Mouse (Mus musculus) bone marrow, adult 2 months (tissue): Measurements from ENCODE around the gene Efhd1. TPM values are rescaled to one million over a fixed set of nuclear protein-coding genes. Genes with fewer than 3 reads are reported as not detected.
A peak's percentile ranks its signal among the peaks of the same experiment; 100 is the strongest.

ENCODE experiments used
- H3K27ac ChIP-seq: fragments of 200-500 bp; 2 replicates; pipeline ENCODE4 v1.5.1; 2012; ENCODE audit warnings: low read depth, mild to moderate bottlenecking, control low read depth, inconsistent platforms, low read length; ENCODE audit not compliant: control insufficient read depth, poor library complexity, insufficient read depth
- H3K4me1 ChIP-seq: fragments of 200-500 bp; 2 replicates; pipeline ENCODE4 v1.6.1; 2011; ENCODE audit warnings: low read length; ENCODE audit not compliant: control insufficient read depth, insufficient read depth
- H3K4me3 ChIP-seq: fragments of 200-500 bp; replicated peaks from 2 replicates; pipeline ENCODE3; 2011; ENCODE audit warnings: mild to moderate bottlenecking, low read depth, low read length, control low read depth; ENCODE audit not compliant: control insufficient read depth
- CTCF ChIP-seq: fragments of 200-500 bp; IDR thresholded peaks from 2 replicates; pipeline ENCODE4 v1.5.1; 2011; ENCODE audit warnings: low read length, control low read depth; ENCODE audit not compliant: control insufficient read depth, insufficient read depth
- POLR2A ChIP-seq: fragments of 200-500 bp; IDR thresholded peaks from 2 replicates; pipeline ENCODE4 v1.6.1; 2011; ENCODE audit warnings: low read depth, mild to moderate bottlenecking, control low read depth, low read length, borderline replicate concordance; ENCODE audit not compliant: control insufficient read depth
- WGBS: fragments of 180-500 bp; shearing (Covaris S2); methylation state at CpG from one replicate; pipeline ENCODE4 v1.1.7; 2018; 5-methylcytosine and 5-hydroxymethylcytosine counted together
- polyA plus RNA-seq: library from polyadenylated mRNA; stranded (reverse); fragments of >200 nt; gene quantifications from 2 replicates; pipeline ENCODE4 v1.2.4, GENCODE M21; 2011; ENCODE audit warnings: low replicate concordance; ENCODE audit not compliant: missing spikeins, insufficient read depth, insufficient read length

The Efhd1 gene
- polyA plus RNA-seq, 1 experiment: not detected

DNA sequence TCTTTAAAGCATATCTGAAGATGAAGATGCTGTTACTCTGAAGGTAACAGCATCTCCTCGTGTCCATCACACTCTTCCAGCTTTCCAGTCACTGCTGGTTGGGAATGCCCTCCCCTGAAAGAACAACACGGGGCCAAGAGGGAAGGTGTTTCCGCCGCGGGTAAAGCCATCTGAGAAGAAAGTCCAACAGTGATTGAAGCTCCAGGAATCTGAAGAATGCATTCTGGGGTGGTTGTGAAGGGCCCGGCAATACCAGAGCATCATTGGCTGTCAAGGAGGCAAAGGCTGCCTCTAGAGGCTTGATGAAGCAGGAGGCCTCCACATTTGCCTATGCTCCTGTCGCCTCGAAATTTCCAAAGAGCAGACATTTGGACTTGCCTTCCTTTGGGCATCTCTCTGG lies 25.1 kb upstream of the Efhd1 start:
- TF ChIP-seq POLR2A (no peak), CTCF (no peak)
- WGBS: 88% methylated on average over 8 of the region's 8 CpGs

DNA sequence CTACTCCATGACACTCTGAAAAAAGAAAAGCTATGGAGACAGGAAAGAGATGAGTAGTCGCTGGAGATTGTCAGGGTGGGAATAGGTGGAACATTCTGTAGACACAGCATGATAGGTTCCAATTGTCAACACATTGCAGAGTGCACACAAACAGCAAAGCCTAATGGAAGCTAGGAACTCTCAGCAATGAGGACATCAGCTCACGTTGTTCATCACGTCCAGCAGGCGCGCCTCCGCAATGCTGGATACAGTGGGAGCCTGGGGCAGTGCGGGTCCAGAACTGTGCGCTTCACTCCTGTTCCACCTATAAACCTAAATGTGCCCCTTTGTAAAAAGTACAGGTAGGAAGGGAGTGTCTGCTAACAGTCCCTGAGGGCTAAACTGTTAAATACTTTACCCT lies 21.1 kb upstream of the Efhd1 start:
- Histone ChIP-seq H3K4me1 (no peaks in the 10 kb centered on the region), H3K4me3 (no peak overlapping the region), H3K27ac (no peak overlapping the region)
- no peak for TF ChIP-seq POLR2A
- WGBS: 91% methylated on average over 8 of the region's 8 CpGs

More for the DNA sequence above, 25.1 kb upstream of the Efhd1 start:
- H3K27ac ChIP-seq: no peak overlapping the region
- no peak overlapping the region for H3K4me3 ChIP-seq
- no peaks in the 10 kb centered on the region for H3K4me1 ChIP-seq

DNA sequence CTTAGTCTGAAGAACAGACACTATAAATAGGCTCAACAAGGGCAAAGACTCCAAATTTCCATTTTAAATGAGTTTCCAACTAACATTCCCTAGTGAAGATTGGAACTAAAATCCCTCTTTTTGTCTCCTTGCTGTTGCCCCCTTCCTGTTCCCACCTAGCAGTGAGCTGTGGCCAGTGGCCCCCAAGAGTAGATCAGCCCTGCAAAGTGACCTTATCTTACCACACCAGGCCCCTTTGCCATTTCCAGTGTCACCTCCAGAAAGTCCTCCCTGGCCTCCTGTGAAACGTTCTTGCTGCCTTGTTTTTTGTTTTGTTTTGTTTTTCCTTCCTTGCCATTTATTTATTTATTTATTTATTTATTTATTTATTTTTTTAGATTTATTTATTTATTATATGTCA lies 18.7 kb upstream of the Efhd1 start:
- Histone ChIP-seq H3K27ac (no peak overlapping the region), H3K4me3 (no peak overlapping the region), H3K4me1 (no peaks in the 10 kb centered on the region)
- 0% methylated on average over 1 of the region's 1 CpGs for WGBS
- TF ChIP-seq POLR2A: no peak
- TF ChIP-seq CTCF: no peak

GRCm38 (mm10) chr1:87245929-87246815 lies 18.0 kb upstream of the Efhd1 start:
- Histone ChIP-seq H3K27ac (no peak overlapping the region), H3K4me3 (peak overlapping the region; percentile 3), H3K4me1 (no peaks in the 10 kb centered on the region)
- 23% methylated on average over 22 of the region's 22 CpGs for WGBS
- TF ChIP-seq POLR2A (no peak), CTCF (peak; percentile 91)

GRCm38 (mm10) chr1:87252040-87252609 lies 12.0 kb upstream of the Efhd1 start:
- no peak overlapping the region for H3K27ac ChIP-seq
- no peak overlapping the region for H3K4me3 ChIP-seq
- no peaks in the 10 kb centered on the region for H3K4me1 ChIP-seq
- WGBS: 60% methylated on average over 5 of the region's 5 CpGs
- TF ChIP-seq CTCF: no peak
- no peak for TF ChIP-seq POLR2A

DNA sequence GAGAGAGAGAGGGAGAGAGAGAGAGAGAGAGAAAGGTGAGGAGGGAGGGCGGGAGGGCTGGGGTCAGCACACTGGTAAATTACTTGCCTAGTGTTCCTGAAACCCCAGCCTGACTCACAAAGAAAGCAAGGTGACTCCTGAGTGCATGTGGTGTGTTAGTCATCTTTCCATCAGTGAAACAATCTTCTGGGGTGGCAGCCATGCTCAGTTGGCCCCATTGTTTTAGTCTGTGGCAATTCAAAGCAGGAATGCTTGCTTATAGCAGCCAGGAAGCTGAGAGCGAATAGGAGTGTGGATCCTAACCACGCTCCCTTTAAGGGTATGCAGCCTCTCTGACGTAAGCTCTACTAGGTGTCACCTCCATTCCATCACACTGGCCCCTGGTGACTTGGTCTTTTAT lies 9.0 kb upstream of the Efhd1 start:
- Histone ChIP-seq H3K4me1 (no peaks in the 10 kb centered on the region), H3K4me3 (no peak overlapping the region), H3K27ac (no peak overlapping the region)
- no peak for TF ChIP-seq POLR2A
- TF ChIP-seq CTCF: no peak
- WGBS: 75% methylated on average over 4 of the region's 4 CpGs

DNA sequence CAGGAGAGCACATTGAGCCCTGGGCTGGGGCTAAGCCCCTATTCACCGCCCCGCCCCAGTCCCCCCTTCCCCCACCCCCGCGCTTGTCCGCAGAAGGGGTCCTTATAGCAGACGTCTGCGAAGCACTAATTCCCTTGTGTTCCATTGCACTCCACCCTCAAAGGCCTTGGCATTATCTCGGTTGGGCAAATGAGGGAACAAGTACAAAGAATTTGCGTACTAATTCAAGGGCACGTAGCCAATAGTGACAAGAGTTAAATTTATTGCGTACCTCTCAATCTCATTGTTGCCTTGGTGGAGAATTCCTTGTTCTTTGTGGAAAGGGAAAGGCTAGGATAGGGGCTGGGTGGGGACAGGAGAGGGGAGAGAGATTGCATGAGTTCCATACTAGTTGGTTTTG lies 6.5 kb upstream of the Efhd1 start:
- no peak overlapping the region for H3K27ac ChIP-seq
- no peak for TF ChIP-seq CTCF
- TF ChIP-seq POLR2A: no peak
- H3K4me3 ChIP-seq: no peak overlapping the region
- WGBS: 67% methylated on average over 11 of the region's 11 CpGs
- H3K4me1 ChIP-seq: no peaks in the 10 kb centered on the region

- no peak overlapping the region for H3K27ac ChIP-seq
- TF ChIP-seq CTCF (no peak), POLR2A (no peak)
- H3K4me3 ChIP-seq: no peak overlapping the region
- no peaks in the 10 kb centered on the region for H3K4me1 ChIP-seq
- 6% methylated on average over 14 of the region's 14 CpGs for WGBS
Measured at GRCm38 (mm10) chr1:87258484-87258883, 5.7 kb upstream of the Efhd1 start.
